Mouse (Mus musculus) bone marrow macrophage, adult 2 months (primary cell): ENCODE measurements around the gene Nit2.

ENCODE experiments used
- CTCF ChIP-seq: IDR thresholded peaks from 2 replicates; pipeline ENCODE4 v1.5.1; 2012; ENCODE audit warnings: low read depth, mild to moderate bottlenecking, low read length, moderate library complexity
- POLR2A ChIP-seq: IDR thresholded peaks from 2 replicates; pipeline ENCODE4 v1.6.1; 2012; ENCODE audit warnings: mild to moderate bottlenecking, low read depth, low read length, borderline replicate concordance

DNA sequence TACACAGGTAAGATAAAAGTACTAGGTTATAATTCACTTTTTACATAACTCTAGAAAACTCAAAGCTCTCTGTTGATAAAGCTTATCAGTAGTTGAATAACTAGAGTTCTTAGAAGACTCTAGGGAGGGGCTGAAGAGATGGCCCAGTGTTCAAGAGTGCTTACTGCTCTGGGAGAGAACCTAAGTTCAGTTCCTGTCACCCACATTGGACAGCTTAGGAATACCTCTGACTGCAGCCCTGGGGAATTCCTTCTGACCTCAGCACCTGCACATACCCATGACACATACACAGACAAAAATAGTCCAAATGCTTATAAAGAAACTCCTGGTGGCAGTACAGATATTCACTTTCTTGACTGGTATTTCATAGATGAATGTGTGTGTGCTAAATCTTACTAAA is 11.2 kb downstream of the Nit2 start:
- no peak for TF ChIP-seq CTCF
- TF ChIP-seq POLR2A, result no peak
